Mouse (Mus musculus): ENCODE data around the gene Gm10337. TPM values are rescaled to one million over a fixed set of nuclear protein-coding genes. Genes with fewer than 3 reads are reported as not detected.

The Gm10337 gene
- polyA plus RNA-seq, 1 experiment from 2014 or later = 2.7 TPM

- ATAC-seq (replicated peaks; ENCODE audit: insufficient number of reproducible peaks, low FRiP score, low TSS enrichment) = no peak
- Histone ChIP-seq H3K4me3 (ENCODE audit: low read depth, low read length) (no peak overlapping the region), H3K36me3 (ENCODE audit: control insufficient read depth, insufficient read depth, low read length) (peaks cover 19% of the 10 kb centered on the region), H3K9me3 (replicated peaks; ENCODE audit: control insufficient read depth, low read length) (no peaks in the 10 kb centered on the region), H3K9ac (ENCODE audit: low read depth, low read length) (no peak overlapping the region), H3K4me2 (no peak overlapping the region), H3K27ac (ENCODE audit: low read depth, low read length) (no peak overlapping the region), H3K27me3 (ENCODE audit: control insufficient read depth, insufficient read depth, low read length) (no peaks in the 10 kb centered on the region), H3K4me1 (ENCODE audit: control insufficient read depth, insufficient read depth, low read length) (peaks cover 7% of the 10 kb centered on the region)
- 84% methylated on average over 2 of the region's 2 CpGs for WGBS (ENCODE audit: insufficient replicate concordance)
Observed at GRCm38 (mm10) chr15:102474520-102474919, 29.0 kb upstream of the Gm10337 start.

GRCm38 (mm10) chr15:102483136-102483535 lies 20.4 kb upstream of the Gm10337 start:
- Histone ChIP-seq H3K4me3 (ENCODE audit: low read depth, low read length) (no peak overlapping the region), H3K4me1 (ENCODE audit: control insufficient read depth, insufficient read depth, low read length) (peaks cover 9% of the 10 kb centered on the region), H3K9me3 (replicated peaks; ENCODE audit: control insufficient read depth, low read length) (no peaks in the 10 kb centered on the region), H3K27ac (ENCODE audit: low read depth, low read length) (no peak overlapping the region; the same call in 1 of the 2 replicates), H3K4me2 (peak overlapping the region; percentile 6; the same call in 1 of the 2 replicates), H3K36me3 (ENCODE audit: control insufficient read depth, insufficient read depth, low read length) (peaks cover 45% of the 10 kb centered on the region), H3K27me3 (ENCODE audit: control insufficient read depth, insufficient read depth, low read length) (no peaks in the 10 kb centered on the region), H3K9ac (ENCODE audit: low read depth, low read length) (no peak overlapping the region)
- no peak for ATAC-seq (replicated peaks; ENCODE audit: insufficient number of reproducible peaks, low FRiP score, low TSS enrichment)
- WGBS (ENCODE audit: insufficient replicate concordance) = 56% methylated on average over 3 of the region's 3 CpGs

GRCm38 (mm10) chr15:102485853-102486252 lies 17.7 kb upstream of the Gm10337 start:
- Histone ChIP-seq H3K4me1 (ENCODE audit: control insufficient read depth, insufficient read depth, low read length) (peaks cover 9% of the 10 kb centered on the region), H3K4me3 (ENCODE audit: low read depth, low read length) (no peak overlapping the region), H3K4me2 (no peak overlapping the region), H3K27me3 (ENCODE audit: control insufficient read depth, insufficient read depth, low read length) (no peaks in the 10 kb centered on the region), H3K36me3 (ENCODE audit: control insufficient read depth, insufficient read depth, low read length) (peaks cover 58% of the 10 kb centered on the region), H3K9ac (ENCODE audit: low read depth, low read length) (no peak overlapping the region), H3K9me3 (replicated peaks; ENCODE audit: control insufficient read depth, low read length) (no peaks in the 10 kb centered on the region), H3K27ac (ENCODE audit: low read depth, low read length) (no peak overlapping the region)
- 88% methylated on average over 12 of the region's 12 CpGs for WGBS (ENCODE audit: insufficient replicate concordance)
- no peak for ATAC-seq (replicated peaks; ENCODE audit: insufficient number of reproducible peaks, low FRiP score, low TSS enrichment)

- ATAC-seq (replicated peaks; ENCODE audit: insufficient number of reproducible peaks, low FRiP score, low TSS enrichment) = no peak
- Histone ChIP-seq H3K4me1 (ENCODE audit: control insufficient read depth, insufficient read depth, low read length) (peaks cover 9% of the 10 kb centered on the region), H3K27ac (ENCODE audit: low read depth, low read length) (no peak overlapping the region), H3K4me3 (ENCODE audit: low read depth, low read length) (no peak overlapping the region), H3K36me3 (ENCODE audit: control insufficient read depth, insufficient read depth, low read length) (peaks cover 56% of the 10 kb centered on the region), H3K4me2 (no peak overlapping the region), H3K27me3 (ENCODE audit: control insufficient read depth, insufficient read depth, low read length) (no peaks in the 10 kb centered on the region), H3K9ac (ENCODE audit: low read depth, low read length) (no peak overlapping the region), H3K9me3 (replicated peaks; ENCODE audit: control insufficient read depth, low read length) (no peaks in the 10 kb centered on the region)
- 53% methylated on average over 1 of the region's 1 CpGs for WGBS (ENCODE audit: insufficient replicate concordance)
Observed at GRCm38 (mm10) chr15:102487664-102488063, 15.9 kb upstream of the Gm10337 start.

- WGBS (ENCODE audit: insufficient replicate concordance) = 90% methylated on average over 3 of the region's 3 CpGs
- Histone ChIP-seq H3K27ac (ENCODE audit: low read depth, low read length) (no peak overlapping the region), H3K4me1 (ENCODE audit: control insufficient read depth, insufficient read depth, low read length) (no peaks in the 10 kb centered on the region), H3K4me3 (ENCODE audit: low read depth, low read length) (no peak overlapping the region), H3K4me2 (no peak overlapping the region), H3K9ac (ENCODE audit: low read depth, low read length) (no peak overlapping the region), H3K36me3 (ENCODE audit: control insufficient read depth, insufficient read depth, low read length) (peaks cover 57% of the 10 kb centered on the region), H3K9me3 (replicated peaks; ENCODE audit: control insufficient read depth, low read length) (no peaks in the 10 kb centered on the region), H3K27me3 (ENCODE audit: control insufficient read depth, insufficient read depth, low read length) (no peaks in the 10 kb centered on the region)
- no peak for ATAC-seq (replicated peaks; ENCODE audit: insufficient number of reproducible peaks, low FRiP score, low TSS enrichment)
Observed at GRCm38 (mm10) chr15:102498322-102498721, 5.2 kb upstream of the Gm10337 start.

- Histone ChIP-seq H3K4me2 (no peak overlapping the region), H3K27me3 (ENCODE audit: control insufficient read depth, insufficient read depth, low read length) (no peaks in the 10 kb centered on the region), H3K9ac (ENCODE audit: low read depth, low read length) (no peak overlapping the region), H3K4me1 (ENCODE audit: control insufficient read depth, insufficient read depth, low read length) (no peaks in the 10 kb centered on the region), H3K36me3 (ENCODE audit: control insufficient read depth, insufficient read depth, low read length) (peaks cover 59% of the 10 kb centered on the region), H3K27ac (ENCODE audit: low read depth, low read length) (no peak overlapping the region), H3K9me3 (replicated peaks; ENCODE audit: control insufficient read depth, low read length) (no peaks in the 10 kb centered on the region), H3K4me3 (ENCODE audit: low read depth, low read length) (no peak overlapping the region)
- no peak; the same call in 1 of the 2 replicates for ATAC-seq (replicated peaks; ENCODE audit: insufficient number of reproducible peaks, low FRiP score, low TSS enrichment)
- WGBS (ENCODE audit: insufficient replicate concordance) = 85% methylated on average over 3 of the region's 3 CpGs
Observed at GRCm38 (mm10) chr15:102499370-102499769, 4.2 kb upstream of the Gm10337 start.

- Histone ChIP-seq H3K9ac (ENCODE audit: low read depth, low read length) (no peak overlapping the region), H3K27me3 (ENCODE audit: control insufficient read depth, insufficient read depth, low read length) (no peaks in the 10 kb centered on the region), H3K27ac (ENCODE audit: low read depth, low read length) (no peak overlapping the region), H3K4me3 (ENCODE audit: low read depth, low read length) (no peak overlapping the region), H3K4me2 (no peak overlapping the region), H3K36me3 (ENCODE audit: control insufficient read depth, insufficient read depth, low read length) (peaks cover 58% of the 10 kb centered on the region), H3K4me1 (ENCODE audit: control insufficient read depth, insufficient read depth, low read length) (no peaks in the 10 kb centered on the region), H3K9me3 (replicated peaks; ENCODE audit: control insufficient read depth, low read length) (no peaks in the 10 kb centered on the region)
- no peak for ATAC-seq (replicated peaks; ENCODE audit: insufficient number of reproducible peaks, low FRiP score, low TSS enrichment)
- WGBS (ENCODE audit: insufficient replicate concordance) = 91% methylated on average over 6 of the region's 6 CpGs
Observed at GRCm38 (mm10) chr15:102499851-102500250, 3.7 kb upstream of the Gm10337 start.

GRCm38 (mm10) chr15:102500479-102500878 lies 3.0 kb upstream of the Gm10337 start:
- no peak overlapping the region for H3K27ac ChIP-seq (ENCODE audit: low read depth, low read length)
- H3K4me3 ChIP-seq (ENCODE audit: low read depth, low read length) = no peak overlapping the region
- peaks cover 58% of the 10 kb centered on the region for H3K36me3 ChIP-seq (ENCODE audit: control insufficient read depth, insufficient read depth, low read length)
- H3K4me2 ChIP-seq = no peak overlapping the region
- no peaks in the 10 kb centered on the region for H3K27me3 ChIP-seq (ENCODE audit: control insufficient read depth, insufficient read depth, low read length)
- no peaks in the 10 kb centered on the region for H3K9me3 ChIP-seq (replicated peaks; ENCODE audit: control insufficient read depth, low read length)
- H3K9ac ChIP-seq (ENCODE audit: low read depth, low read length) = no peak overlapping the region
- no peak for ATAC-seq (replicated peaks; ENCODE audit: insufficient number of reproducible peaks, low FRiP score, low TSS enrichment)
- H3K4me1 ChIP-seq (ENCODE audit: control insufficient read depth, insufficient read depth, low read length) = no peaks in the 10 kb centered on the region
- 81% methylated on average over 5 of the region's 5 CpGs for WGBS (ENCODE audit: insufficient replicate concordance)

GRCm38 (mm10) chr15:102501084-102501814 lies 2.3 kb upstream of the Gm10337 start:
- Histone ChIP-seq H3K27me3 (ENCODE audit: control insufficient read depth, insufficient read depth, low read length) (no peaks in the 10 kb centered on the region), H3K27ac (ENCODE audit: low read depth, low read length) (no peak overlapping the region), H3K9ac (ENCODE audit: low read depth, low read length) (no peak overlapping the region), H3K4me1 (ENCODE audit: control insufficient read depth, insufficient read depth, low read length) (no peaks in the 10 kb centered on the region; the same call in 1 of the 2 replicates), H3K36me3 (ENCODE audit: control insufficient read depth, insufficient read depth, low read length) (peaks cover 56% of the 10 kb centered on the region), H3K4me2 (no peak overlapping the region), H3K9me3 (replicated peaks; ENCODE audit: control insufficient read depth, low read length) (no peaks in the 10 kb centered on the region), H3K4me3 (ENCODE audit: low read depth, low read length) (no peak overlapping the region)
- ATAC-seq (replicated peaks; ENCODE audit: insufficient number of reproducible peaks, low FRiP score, low TSS enrichment) = no peak
- 84% methylated on average over 19 of the region's 19 CpGs for WGBS (ENCODE audit: insufficient replicate concordance)
